Mouse (Mus musculus): ENCODE results near the gene Spin2d. TPM values are rescaled to one million over a fixed set of nuclear protein-coding genes. Genes with fewer than 3 reads are reported as not detected.

Spin2d gene
- polyA plus RNA-seq, 1 experiment from 2014 or later: not detected

Other genes with a start within 250 kb of the Spin2d start
- 25.7 and 28.2 TPM in 2 replicates for gene Zfp185, start 189.7 kb downstream of the Spin2d start, polyA plus RNA-seq (2014; fragmentation: Nextera tagmentation; extraction: Ambion mirVana)
- 0.26 and 0.34 TPM in 2 replicates for gene Pnma5, start 139.9 kb downstream of the Spin2d start, polyA plus RNA-seq (2014; fragmentation: Nextera tagmentation; extraction: Ambion mirVana)
- gene Pnma3, start 112.2 kb downstream of the Spin2d start, polyA plus RNA-seq (2014; fragmentation: Nextera tagmentation; extraction: Ambion mirVana): 0.11 and 0.12 TPM in 2 replicates
- 0.20 and 0.74 TPM in 2 replicates for gene Xlr4a, start 94.5 kb downstream of the Spin2d start, polyA plus RNA-seq (2014; fragmentation: Nextera tagmentation; extraction: Ambion mirVana)
- gene Xlr3a, start 79.9 kb downstream of the Spin2d start, polyA plus RNA-seq (2014; fragmentation: Nextera tagmentation; extraction: Ambion mirVana): 2.0 and 3.6 TPM in 2 replicates
- gene Gm14685, start 59.9 kb downstream of the Spin2d start, polyA plus RNA-seq (2014; fragmentation: Nextera tagmentation; extraction: Ambion mirVana): 0.20 and 0.21 TPM in 2 replicates
- 0.24 TPM in 1 of 2 replicates, not detected in the other for gene Xlr5b, start 28.2 kb downstream of the Spin2d start, polyA plus RNA-seq (2014; fragmentation: Nextera tagmentation; extraction: Ambion mirVana)
- gene DXBay18, start 27.5 kb downstream of the Spin2d start, polyA plus RNA-seq (2014; fragmentation: Nextera tagmentation; extraction: Ambion mirVana): not detected in 2 replicates
- gene Xlr3b, start 15.2 kb upstream of the Spin2d start, polyA plus RNA-seq (2014; fragmentation: Nextera tagmentation; extraction: Ambion mirVana): 8.8 and 23.2 TPM in 2 replicates
- gene Xlr4b, start 37.3 kb upstream of the Spin2d start, polyA plus RNA-seq (2014; fragmentation: Nextera tagmentation; extraction: Ambion mirVana): 0.83 and 2.2 TPM in 2 replicates
- 10.6 and 11.1 TPM in 2 replicates for gene F8a, start 51.3 kb upstream of the Spin2d start, polyA plus RNA-seq (2014; fragmentation: Nextera tagmentation; extraction: Ambion mirVana)
- 0.13 and 0.24 TPM in 2 replicates for gene Xlr4c, start 66.1 kb upstream of the Spin2d start, polyA plus RNA-seq (2014; fragmentation: Nextera tagmentation; extraction: Ambion mirVana)
- 0.21 and 0.46 TPM in 2 replicates for gene Xlr3c, start 88.4 kb upstream of the Spin2d start, polyA plus RNA-seq (2014; fragmentation: Nextera tagmentation; extraction: Ambion mirVana)
- 0.11 TPM in 1 of 2 replicates, not detected in the other for gene Xlr5a, start 116.0 kb upstream of the Spin2d start, polyA plus RNA-seq (2014; fragmentation: Nextera tagmentation; extraction: Ambion mirVana)
- gene Xlr5c, start 116.0 kb upstream of the Spin2d start, polyA plus RNA-seq (2014; fragmentation: Nextera tagmentation; extraction: Ambion mirVana): not detected in 2 replicates
- gene Gm45015, start 159.9 kb upstream of the Spin2d start, polyA plus RNA-seq (2014; fragmentation: Nextera tagmentation; extraction: Ambion mirVana): not detected in 2 replicates
- gene Zfp275, start 165.6 kb upstream of the Spin2d start, polyA plus RNA-seq (2014; fragmentation: Nextera tagmentation; extraction: Ambion mirVana): 27.1 and 28.1 TPM in 2 replicates
- gene Gm18336, start 221.7 kb upstream of the Spin2d start, polyA plus RNA-seq (2014; fragmentation: Nextera tagmentation; extraction: Ambion mirVana): not detected in 2 replicates
- 0.11 and 0.21 TPM in 2 replicates for gene Zfp92, start 234.1 kb upstream of the Spin2d start, polyA plus RNA-seq (2014; fragmentation: Nextera tagmentation; extraction: Ambion mirVana)

Data from embryonic facial prominence, embryonic 14.5 days (tissue).